Mouse (Mus musculus) G1E (cell line): ENCODE measurements around the gene Smpd3. TPM values are rescaled to one million over a fixed set of nuclear protein-coding genes. Genes with fewer than 3 reads are reported as not detected.

Experiments
- ATAC-seq: 2 replicates; pipeline ENCODE4 v1.8.0; 2016; ENCODE audit warnings: mild to moderate bottlenecking; ENCODE audit not compliant: insufficient number of reproducible peaks, poor library complexity, low FRiP score, severe bottlenecking; ENCODE audit errors: extremely low read depth
- DNase-seq: peaks from one replicate; pipeline ENCODE4 v3.0.0; 2012; ENCODE audit warnings: low spot score
- H3K27me3 ChIP-seq: 2 replicates; pipeline ENCODE4 v1.6.1; 2012; ENCODE audit warnings: mild to moderate bottlenecking, low read length, inconsistent platforms; ENCODE audit not compliant: insufficient read depth
- H3K36me3 ChIP-seq: replicated peaks from 2 replicates; pipeline ENCODE3; 2012; ENCODE audit warnings: mild to moderate bottlenecking, inconsistent platforms
- H3K4me1 ChIP-seq: 2 replicates; pipeline ENCODE4 v1.6.1; 2012; ENCODE audit warnings: low read depth, low read length, inconsistent platforms, mixed read lengths; ENCODE audit not compliant: insufficient read depth
- H3K4me3 ChIP-seq: 2 replicates; pipeline ENCODE4 v1.5.1; 2012; ENCODE audit warnings: low read depth, mild to moderate bottlenecking, inconsistent platforms, low read length, moderate library complexity, mixed read lengths
- H3K9me3 ChIP-seq: replicated peaks from 2 replicates; pipeline ENCODE4 v1.6.1; 2012; ENCODE audit warnings: inconsistent platforms
- CTCF ChIP-seq: IDR thresholded peaks from 2 replicates; pipeline ENCODE4 v1.5.1; 2012; ENCODE audit warnings: low read depth, low read length, inconsistent platforms, mixed read lengths
- GATA1 ChIP-seq: IDR thresholded peaks from 2 replicates; pipeline ENCODE4 v1.6.1; 2012; ENCODE audit warnings: borderline replicate concordance, low read length, inconsistent platforms, mixed read lengths
- GATA2 ChIP-seq: IDR thresholded peaks from 2 replicates; pipeline ENCODE4 v1.6.1; 2012; ENCODE audit warnings: low read depth, low read length, inconsistent platforms, borderline replicate concordance
- POLR2AphosphoS5 ChIP-seq: IDR thresholded peaks from 2 replicates; pipeline ENCODE4 v1.6.1; 2012; ENCODE audit warnings: low read depth, low read length, inconsistent platforms; ENCODE audit not compliant: insufficient replicate concordance
- TAL1 ChIP-seq: conservative IDR thresholded peaks from 2 replicates; pipeline ENCODE4 v1.6.1; 2012; ENCODE audit warnings: low read depth, low read length, inconsistent platforms, mixed read lengths
- polyA plus RNA-seq: library from polyadenylated mRNA; stranded (reverse); fragments of >175 nt; gene quantifications from 2 replicates; pipeline ENCODE4 v1.2.3, GENCODE M21; 2012
- total RNA-seq, 2 experiments: library from RNA; stranded (forward) in 1 of 2; stranded (reverse) in 1 of 2; fragments of 200-1000 nt in 1 of 2; fragments of >200 nt in 1 of 2; fragmentation: Nextera tagmentation in 1 of 2; gene quantifications; 2 replicates each; pipeline ENCODE4 v1.2.3; 2014 to 2017

Gene Smpd3
- total and polyA plus RNA-seq, 3 experiments = not detected

DNA sequence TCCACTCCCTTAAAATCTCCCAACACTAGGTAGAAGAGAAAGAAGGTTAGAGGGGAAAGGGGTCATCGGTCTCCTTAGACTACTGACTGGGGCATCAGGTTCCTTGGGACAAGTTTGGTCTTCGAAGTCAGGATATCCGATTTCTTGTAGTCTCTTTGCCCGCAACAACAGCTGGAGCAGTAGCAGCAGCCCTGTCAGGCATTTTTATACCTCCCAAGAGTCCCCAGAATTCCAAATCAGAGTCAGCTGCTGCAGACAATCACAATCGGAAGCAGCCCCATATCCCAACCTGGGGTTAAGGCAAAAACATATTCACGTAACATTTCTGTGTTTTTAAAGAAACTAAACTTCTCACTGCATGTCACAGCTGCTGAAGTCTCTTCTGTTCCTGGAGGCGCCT is 106.3 kb downstream of the Smpd3 start:
- Histone ChIP-seq H3K36me3 (peaks cover 96% of the 10 kb centered on the region), H3K9me3 (no peaks in the 10 kb centered on the region), H3K4me3 (no peak overlapping the region), H3K4me1 (peaks cover 18% of the 10 kb centered on the region), H3K27me3 (no peaks in the 10 kb centered on the region)
- DNase-seq (no peak), ATAC-seq (no peak)
- no peak for TF ChIP-seq GATA2
- TF ChIP-seq CTCF = no peak
- no peak for TF ChIP-seq GATA1
- no peak for TF ChIP-seq TAL1

DNA sequence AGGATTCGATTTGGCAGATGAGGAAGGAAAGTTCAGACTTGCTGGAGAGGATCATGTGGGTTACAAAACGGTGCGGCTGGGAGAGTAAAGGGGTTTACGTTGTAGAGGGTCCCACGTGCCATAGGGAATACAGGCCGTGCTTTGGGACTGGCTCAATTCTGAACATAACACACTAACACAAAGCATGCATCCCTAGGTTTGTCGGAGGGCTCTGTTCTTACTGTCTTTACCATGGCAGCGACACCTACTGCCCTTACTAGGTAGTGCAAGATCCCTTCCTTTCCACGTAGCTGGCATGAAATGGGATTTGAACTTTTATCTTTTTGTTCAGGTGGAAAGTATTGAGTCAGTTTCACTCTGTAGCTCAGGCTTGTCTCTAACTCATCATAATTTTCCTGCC is 111.2 kb downstream of the Smpd3 start:
- no peak overlapping the region for H3K4me3 ChIP-seq
- DNase-seq (peak; percentile 11), ATAC-seq (peak; percentile 22; the same call in 1 of the 2 replicates)
- H3K36me3 ChIP-seq = peaks cover 93% of the 10 kb centered on the region
- H3K27me3 ChIP-seq = no peaks in the 10 kb centered on the region
- TF ChIP-seq GATA1 = no peak
- TF ChIP-seq CTCF = peak; percentile 88
- no peak for TF ChIP-seq TAL1
- H3K9me3 ChIP-seq = no peaks in the 10 kb centered on the region
- no peaks in the 10 kb centered on the region; the same call in 1 of the 2 replicates for H3K4me1 ChIP-seq

DNA sequence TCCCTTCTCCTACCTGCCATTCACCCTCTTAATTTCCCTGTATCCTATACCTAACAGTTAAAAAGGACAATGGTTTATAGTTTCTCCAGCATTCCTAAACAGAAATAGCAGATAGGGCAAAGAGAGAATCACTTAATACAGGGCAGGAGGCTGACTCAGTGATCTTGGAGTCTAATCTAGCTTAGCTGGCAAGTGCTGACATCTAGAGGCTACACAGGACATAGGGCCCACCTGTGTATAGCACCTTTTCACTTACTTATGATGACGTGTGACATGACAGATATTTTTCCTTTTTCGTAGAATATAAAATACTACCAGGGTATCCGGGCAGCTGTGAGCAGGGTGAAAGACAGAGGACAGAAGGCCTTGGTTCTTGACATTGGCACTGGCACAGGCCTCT is 118.2 kb downstream of the Smpd3 start:
- no peak for DNase-seq
- H3K4me3 ChIP-seq = no peak overlapping the region
- H3K36me3 ChIP-seq = peaks cover 94% of the 10 kb centered on the region
- H3K9me3 ChIP-seq = no peaks in the 10 kb centered on the region
- no peak for ATAC-seq
- TF ChIP-seq CTCF = no peak
- TF ChIP-seq TAL1 = no peak
- no peak for TF ChIP-seq GATA1
- no peak for TF ChIP-seq GATA2
- no peak for TF ChIP-seq POLR2AphosphoS5
- H3K27me3 ChIP-seq = no peaks in the 10 kb centered on the region
- H3K4me1 ChIP-seq = no peaks in the 10 kb centered on the region; the same call in 1 of the 2 replicates

DNA sequence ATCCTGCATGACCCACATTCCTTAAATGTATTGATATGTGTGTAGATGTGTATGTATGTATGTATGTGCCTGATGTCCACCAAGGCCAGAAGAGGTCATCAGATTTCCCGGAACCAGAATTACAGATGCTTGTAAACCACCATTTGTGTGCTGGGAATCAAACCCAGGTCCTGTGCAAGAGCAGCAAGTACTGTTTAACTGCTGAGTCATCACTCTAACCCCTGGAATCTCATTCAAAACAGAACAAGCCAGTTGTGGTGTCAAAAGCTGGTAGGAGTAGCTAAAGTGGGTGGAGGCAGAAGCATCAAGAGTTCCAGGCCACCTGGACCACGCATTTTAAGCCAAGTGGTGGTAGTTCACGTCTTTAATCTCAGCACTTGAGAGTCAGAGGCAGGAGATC is 123.8 kb downstream of the Smpd3 start:
- Histone ChIP-seq H3K9me3 (no peaks in the 10 kb centered on the region), H3K4me3 (no peak overlapping the region), H3K27me3 (no peaks in the 10 kb centered on the region), H3K4me1 (peaks cover 28% of the 10 kb centered on the region), H3K36me3 (peaks cover 65% of the 10 kb centered on the region)
- no peak for ATAC-seq
- TF ChIP-seq GATA1 = no peak
- no peak for TF ChIP-seq POLR2AphosphoS5
- TF ChIP-seq TAL1 = no peak
- no peak for TF ChIP-seq GATA2
- TF ChIP-seq CTCF = no peak
- DNase-seq = no peak

DNA sequence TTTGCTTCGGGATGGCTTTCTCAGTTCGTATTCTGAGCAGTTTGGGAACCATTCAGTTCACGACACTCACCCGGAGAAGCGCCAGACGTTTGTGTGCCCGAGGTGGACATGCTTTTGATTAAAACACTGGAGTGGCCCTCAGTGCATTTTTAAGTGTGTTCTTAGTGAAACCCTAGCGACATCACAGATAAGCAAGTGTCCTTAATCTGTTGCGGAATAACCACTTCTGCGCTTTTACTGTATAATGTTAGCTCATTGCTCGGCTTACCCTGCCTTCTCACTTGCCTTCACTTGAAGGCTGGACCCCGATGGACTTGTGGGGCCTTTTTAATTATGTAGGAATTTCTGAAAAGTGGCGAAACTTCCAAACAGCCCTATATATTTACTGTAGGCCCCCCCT is 126.4 kb downstream of the Smpd3 start:
- TF ChIP-seq GATA2 = no peak
- TF ChIP-seq POLR2AphosphoS5 = no peak
- no peak for TF ChIP-seq TAL1
- no peak for TF ChIP-seq CTCF
- TF ChIP-seq GATA1 = no peak
- H3K9me3 ChIP-seq = no peaks in the 10 kb centered on the region
- peaks cover 62% of the 10 kb centered on the region for H3K36me3 ChIP-seq
- peak overlapping the region; percentile 86 for H3K4me3 ChIP-seq
- DNase-seq (no peak), ATAC-seq (no peak)
- no peaks in the 10 kb centered on the region for H3K27me3 ChIP-seq
- H3K4me1 ChIP-seq = peaks cover 30% of the 10 kb centered on the region

DNA sequence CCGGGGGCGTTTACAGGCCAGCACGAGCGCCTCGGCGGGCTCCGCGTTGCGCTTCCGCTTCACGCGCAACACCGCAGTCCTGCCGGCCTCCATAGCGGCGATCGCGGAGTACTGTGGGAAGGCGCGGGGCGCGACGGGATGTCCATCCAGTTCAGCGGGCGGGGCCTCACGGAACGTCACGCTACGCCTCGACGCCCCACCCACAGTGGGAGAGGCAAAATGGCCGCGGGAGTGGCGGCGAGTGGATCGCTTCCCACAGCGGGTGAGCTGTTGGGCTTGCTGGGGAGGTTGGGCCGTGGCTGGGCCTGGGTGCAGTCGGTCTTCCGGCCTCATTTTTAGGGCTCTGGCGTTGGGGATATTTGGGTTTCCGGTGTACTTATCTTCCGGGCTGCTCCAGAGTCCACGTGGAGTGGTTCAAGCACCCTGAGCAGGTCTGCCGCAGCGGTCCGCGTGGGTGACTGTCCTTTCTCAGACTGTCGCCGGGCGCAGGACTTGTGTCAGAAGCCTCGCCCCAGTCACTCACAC is 126.9 kb downstream of the Smpd3 start, which contains the start of the genes Slc7a6os and Prmt7:
Gene Slc7a6os (minus strand): TSS at position 115 of the 525 bp plus-strand sequence.
Gene Prmt7 (plus strand): TSS at position 116 of the 525 bp plus-strand sequence.
- Histone ChIP-seq H3K9me3 (no peaks in the 10 kb centered on the region), H3K4me1 (peaks cover 30% of the 10 kb centered on the region), H3K4me3 (peak within 1 kb of the TSS; percentile 86), H3K27me3 (no peaks in the 10 kb centered on the region), H3K36me3 (peaks cover 59% of the 10 kb centered on the region)
- DNase-seq (peak; percentile 91), ATAC-seq (peak; percentile 73)
- TF ChIP-seq GATA1 = no peak
- TF ChIP-seq POLR2AphosphoS5 = no peak
- TF ChIP-seq CTCF = no peak
- TF ChIP-seq TAL1 = no peak
- no peak for TF ChIP-seq GATA2
